Mouse (Mus musculus) small intestine, adult 2 months (tissue): ENCODE results near the gene Cdc42bpg.

Experiments
- CTCF ChIP-seq: fragments of 200-500 bp; IDR thresholded peaks from 2 replicates; pipeline ENCODE4 v1.5.1; 2012; ENCODE audit warnings: low read depth, mild to moderate bottlenecking, control low read depth, inconsistent platforms, low read length, moderate library complexity, mixed read lengths; ENCODE audit not compliant: insufficient replicate concordance, insufficient read length; ENCODE audit errors: extremely low read depth
- POLR2A ChIP-seq: fragments of 200-500 bp; IDR thresholded peaks from 2 replicates; pipeline ENCODE4 v1.6.1; 2012; ENCODE audit warnings: low read depth, mild to moderate bottlenecking, control low read depth, inconsistent platforms, low read length, moderate library complexity

DNA sequence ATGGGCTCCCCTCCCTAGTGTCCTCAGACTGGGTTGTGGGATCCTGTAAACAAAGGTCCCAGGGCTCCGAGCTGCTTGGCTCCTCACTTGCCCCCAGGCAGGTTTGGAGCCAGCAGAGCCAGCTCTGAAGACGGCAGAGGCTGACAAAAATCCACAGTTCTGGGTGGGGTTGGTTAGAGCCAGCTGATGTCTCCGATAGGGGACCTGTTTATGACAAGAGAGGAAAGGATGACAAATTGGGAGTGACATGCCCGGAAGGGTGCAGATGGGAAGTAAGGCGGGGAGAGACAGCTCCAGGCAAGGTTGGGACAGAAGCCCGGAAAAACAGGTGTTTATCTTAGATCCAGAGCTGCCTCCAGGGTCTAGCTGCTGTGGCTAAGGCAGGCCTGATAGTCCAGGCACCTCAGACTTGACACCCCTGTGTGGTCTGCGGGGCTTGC, 5.8 kb upstream of the Cdc42bpg start:
- TF ChIP-seq POLR2A (no peak), CTCF (no peak)
